Mouse (Mus musculus) liver, postnatal 0 days (tissue): ENCODE measurements at regions not wholly inside any gene's neighbourhood (a gene's known extent, or its start where the extent isn't known, plus 50 kb on each side); places are given as distances from the start of the nearest gene placed in this dataset.

ENCODE experiments used
- ATAC-seq: fragments of 200-750 bp; cut with Nextera tagmentation; 2 replicates; pipeline ENCODE4 v1.8.0; 2017; ENCODE audit warnings: mild to moderate bottlenecking, moderate library complexity
- DNase-seq: peaks from one replicate; pipeline ENCODE4 v3.0.0-alpha.2; 2016
- H3K27ac ChIP-seq: fragments of 300-500 bp; sonication (generic); 2 replicates; pipeline ENCODE4 v1.5.1; 2014; ENCODE audit warnings: antibody characterized with exemption, moderate library complexity, mild to moderate bottlenecking, low read depth
- H3K27me3 ChIP-seq: fragments of 300-500 bp; sonication (generic); 2 replicates; pipeline ENCODE4 v1.6.1; 2014; ENCODE audit warnings: low read length, control low read depth, mixed read lengths; ENCODE audit not compliant: insufficient read depth
- H3K36me3 ChIP-seq: fragments of 300-500 bp; sonication (generic); replicated peaks from 2 replicates; pipeline ENCODE4 v1.6.1; 2014; ENCODE audit warnings: mild to moderate bottlenecking, control low read depth, low read length, moderate library complexity, mixed read lengths; ENCODE audit not compliant: insufficient read depth
- H3K4me1 ChIP-seq: fragments of 300-500 bp; sonication (generic); 2 replicates; pipeline ENCODE4 v1.6.1; 2014; ENCODE audit warnings: antibody characterized with exemption, mild to moderate bottlenecking, control low read depth; ENCODE audit not compliant: insufficient read depth
- H3K4me2 ChIP-seq: fragments of 300-500 bp; sonication (generic); 2 replicates; pipeline ENCODE4 v1.6.1; 2014; ENCODE audit warnings: low read depth, mild to moderate bottlenecking, low read length, moderate library complexity, mixed read lengths
- H3K4me3 ChIP-seq: fragments of 300-500 bp; sonication (generic); 2 replicates; pipeline ENCODE4 v1.5.1; 2014; ENCODE audit warnings: low read depth, low read length
- H3K9ac ChIP-seq: fragments of 300-500 bp; sonication (generic); replicated peaks from 2 replicates; pipeline ENCODE4 v1.6.1; 2014; ENCODE audit warnings: mild to moderate bottlenecking, moderate library complexity
- H3K9me3 ChIP-seq: fragments of 300-500 bp; sonication (generic); 2 replicates; pipeline ENCODE4 v1.6.1; 2016; ENCODE audit warnings: mild to moderate bottlenecking, control low read depth, low read length, mixed read lengths
- CTCF ChIP-seq: sonication (generic); IDR thresholded peaks from 2 replicates; pipeline ENCODE4 v1.5.1; 2016; ENCODE audit warnings: antibody characterized with exemption, low read depth
- EP300 ChIP-seq: IDR thresholded peaks from 2 replicates; pipeline ENCODE4 v1.6.1; 2016; ENCODE audit warnings: antibody characterized with exemption, low read depth, mild to moderate bottlenecking
- WGBS: fragments of 180-500 bp; shearing (Covaris S2); extraction: QIAGEN DNeasy Blood & Tissue Kit; methylation state at CpG from one replicate; pipeline ENCODE4 v1.1.7; 2014; ENCODE audit not compliant: insufficient replicate concordance; 5-methylcytosine and 5-hydroxymethylcytosine counted together

- DNase-seq (no peak), ATAC-seq (peak; percentile 19; the same call in 1 of the 2 replicates)
- no peak overlapping the region for H3K4me3 ChIP-seq
- H3K9me3 ChIP-seq: no peaks in the 10 kb centered on the region
- TF ChIP-seq EP300 (no peak), CTCF (no peak)
- 9% methylated on average over 15 of the region's 15 CpGs for WGBS
- H3K4me2 ChIP-seq: no peak overlapping the region
- H3K4me1 ChIP-seq: no peaks in the 10 kb centered on the region; the same call in 1 of the 2 replicates
- no peak overlapping the region for H3K9ac ChIP-seq
- H3K36me3 ChIP-seq: no peaks in the 10 kb centered on the region
- H3K27ac ChIP-seq: no peak overlapping the region
- H3K27me3 ChIP-seq: no peaks in the 10 kb centered on the region
These were observed 54.9 kb upstream of the Chst1 start for GRCm38 (mm10) chr2:92544364-92545151.

GRCm38 (mm10) chr2:92540841-92541240, 58.7 kb upstream of the Chst1 start:
- Histone ChIP-seq H3K9me3 (no peaks in the 10 kb centered on the region), H3K4me3 (no peak overlapping the region), H3K36me3 (no peaks in the 10 kb centered on the region), H3K27me3 (no peaks in the 10 kb centered on the region), H3K27ac (no peak overlapping the region), H3K9ac (no peak overlapping the region), H3K4me1 (no peaks in the 10 kb centered on the region), H3K4me2 (no peak overlapping the region)
- TF ChIP-seq EP300 (no peak), CTCF (no peak)
- no peak for DNase-seq
- no peak for ATAC-seq
- WGBS: 59% methylated on average over 5 of the region's 5 CpGs

GRCm38 (mm10) chr2:92531996-92532395, 67.5 kb upstream of the Chst1 start:
- H3K36me3 ChIP-seq: no peaks in the 10 kb centered on the region

GRCm38 (mm10) chr2:92530677-92531076, 68.8 kb upstream of the Chst1 start:
- no peaks in the 10 kb centered on the region for H3K27me3 ChIP-seq

More at GRCm38 (mm10) chr2:92531996-92532395, 67.5 kb upstream of the Chst1 start:
- no peak overlapping the region for H3K27ac ChIP-seq
- H3K9me3 ChIP-seq: no peaks in the 10 kb centered on the region
- ATAC-seq (no peak), DNase-seq (peak; percentile 5)
- TF ChIP-seq EP300: no peak
- no peak for TF ChIP-seq CTCF
- no peak overlapping the region for H3K4me2 ChIP-seq
- H3K4me1 ChIP-seq: 0 out of 2 replicates have a peak, but pooled peaks cover 2% of the 10 kb centered on the region
- no peak overlapping the region for H3K9ac ChIP-seq
- 65% methylated on average over 5 of the region's 5 CpGs for WGBS
- H3K4me3 ChIP-seq: no peak overlapping the region
- no peaks in the 10 kb centered on the region for H3K27me3 ChIP-seq

GRCm38 (mm10) chr2:92529670-92530322, 69.5 kb upstream of the Slc35c1 start:
- DNase-seq (no peak), ATAC-seq (no peak)
- Histone ChIP-seq H3K4me1 (0 out of 2 replicates have a peak, but pooled peaks cover 2% of the 10 kb centered on the region), H3K27me3 (no peaks in the 10 kb centered on the region), H3K36me3 (no peaks in the 10 kb centered on the region), H3K4me3 (peak overlapping the region; percentile 32), H3K27ac (no peak overlapping the region), H3K9ac (no peak overlapping the region), H3K4me2 (peak overlapping the region; percentile 72), H3K9me3 (no peaks in the 10 kb centered on the region)
- no peak for TF ChIP-seq EP300
- TF ChIP-seq CTCF: no peak
- WGBS: 49% methylated on average over 14 of the region's 14 CpGs

More at GRCm38 (mm10) chr2:92530677-92531076, 68.8 kb upstream of the Chst1 start:
- DNase-seq (no peak), ATAC-seq (no peak)
- Histone ChIP-seq H3K4me3 (no peak overlapping the region), H3K4me2 (no peak overlapping the region), H3K27ac (no peak overlapping the region), H3K36me3 (no peaks in the 10 kb centered on the region), H3K9ac (no peak overlapping the region), H3K4me1 (0 out of 2 replicates have a peak, but pooled peaks cover 2% of the 10 kb centered on the region), H3K9me3 (no peaks in the 10 kb centered on the region)
- 78% methylated on average over 4 of the region's 4 CpGs for WGBS
- TF ChIP-seq EP300 (no peak), CTCF (no peak)

- Histone ChIP-seq H3K4me3 (peak overlapping the region; percentile 32), H3K9me3 (no peaks in the 10 kb centered on the region), H3K27me3 (no peaks in the 10 kb centered on the region), H3K4me2 (peak overlapping the region; percentile 72), H3K27ac (no peak overlapping the region), H3K9ac (no peak overlapping the region; the same call in 1 of the 2 replicates), H3K36me3 (no peaks in the 10 kb centered on the region), H3K4me1 (0 out of 2 replicates have a peak, but pooled peaks cover 2% of the 10 kb centered on the region)
- DNase-seq (peak; percentile 58), ATAC-seq (peak; percentile 78)
- 8% methylated on average over 24 of the region's 24 CpGs for WGBS
- peak; percentile 18; the same call in 1 of the 2 replicates for TF ChIP-seq CTCF
- TF ChIP-seq EP300: no peak
These were observed 68.8 kb upstream of the Slc35c1 start for GRCm38 (mm10) chr2:92529071-92529641.
